Mouse (Mus musculus): ENCODE results near the gene Tnni3.
A peak's percentile ranks its signal among the peaks of the same experiment; 100 is the strongest.

The Tnni3 gene

DNA sequence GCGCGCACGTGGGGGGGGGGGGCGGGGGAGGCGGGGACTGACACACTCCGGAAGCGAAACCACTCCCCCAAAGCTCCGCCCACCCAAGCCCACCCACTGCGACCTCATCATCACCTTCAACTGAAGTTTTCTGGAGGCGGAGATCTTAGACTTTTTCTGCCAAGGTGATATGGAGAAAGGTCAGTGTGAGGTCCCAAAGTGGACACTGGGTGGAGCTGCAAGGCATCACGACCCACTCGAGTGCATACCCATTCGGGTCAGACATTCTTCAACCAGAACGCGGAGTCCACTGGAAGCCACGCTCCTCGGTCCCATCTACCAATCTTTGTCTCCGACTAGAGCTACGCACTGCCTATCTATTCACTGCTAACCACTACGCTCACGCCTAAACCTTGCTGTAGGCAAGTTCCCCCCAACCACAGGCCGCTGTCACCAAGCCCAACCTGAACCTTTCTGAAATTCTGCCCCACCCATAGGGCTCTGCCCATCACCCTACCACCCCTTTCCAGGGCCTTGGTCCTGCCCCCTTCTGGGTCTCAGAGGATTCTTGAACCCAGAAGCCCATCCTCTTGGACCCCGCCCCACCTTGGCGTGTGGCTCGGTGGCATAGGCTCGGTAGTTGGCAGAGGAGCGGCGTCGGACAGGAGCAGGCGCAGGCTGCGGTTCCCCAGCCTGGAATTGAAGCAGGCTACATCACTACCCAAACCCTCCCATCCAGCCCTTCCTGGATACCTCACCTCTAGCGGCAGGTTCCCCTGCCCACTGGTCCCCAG, 2.6 kb downstream of the Tnni3 start:
- no peak for DNase-seq (ENCODE audit: low spot score in 2 of 2)

- no peak for DNase-seq (ENCODE audit: low spot score in 2 of 2)
Observed at GRCm38 (mm10) chr7:4518487-4518886, 5.5 kb downstream of the Tnni3 start.

DNA sequence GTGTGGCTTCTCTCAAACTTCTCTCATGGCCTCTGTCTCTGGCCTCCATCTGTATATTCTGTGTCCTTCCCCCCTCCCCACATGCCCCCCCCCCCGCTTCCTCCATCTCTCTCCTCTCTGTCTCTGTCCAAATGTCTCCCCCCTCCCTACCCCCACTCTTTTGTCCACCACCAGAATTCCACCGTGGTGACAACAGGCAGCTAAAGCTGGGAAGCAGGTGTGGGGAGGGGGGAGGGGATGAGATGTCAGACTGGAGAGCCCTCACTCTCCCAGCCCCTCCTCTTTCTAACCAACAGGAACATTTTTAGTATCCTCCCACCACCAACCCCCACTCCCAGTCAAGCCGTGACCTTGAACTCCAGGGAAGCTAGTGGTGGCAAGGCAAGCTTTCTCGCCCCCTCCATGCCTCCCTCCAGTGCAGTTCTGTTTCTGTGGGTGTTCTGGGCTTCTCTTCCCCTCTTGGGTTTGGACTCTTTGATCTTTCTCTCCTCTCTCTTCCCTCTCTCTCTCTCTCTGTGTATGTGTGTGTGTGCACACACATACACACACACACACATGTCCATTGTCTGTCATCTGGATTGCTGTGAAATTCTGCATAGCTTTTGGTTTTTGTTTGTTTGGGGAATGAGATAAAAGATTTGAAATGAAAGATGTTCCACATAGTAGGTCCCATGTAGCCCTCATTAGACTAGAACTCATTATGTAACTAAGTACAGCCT, 7.5 kb downstream of the Tnni3 start, which contains the start of gene Tnnt1:
Gene Tnnt1, minus strand, starts transcription at position 51 of the 719 bp plus-strand sequence.
- DNase-seq (ENCODE audit: low spot score in 2 of 2): no peak

DNA sequence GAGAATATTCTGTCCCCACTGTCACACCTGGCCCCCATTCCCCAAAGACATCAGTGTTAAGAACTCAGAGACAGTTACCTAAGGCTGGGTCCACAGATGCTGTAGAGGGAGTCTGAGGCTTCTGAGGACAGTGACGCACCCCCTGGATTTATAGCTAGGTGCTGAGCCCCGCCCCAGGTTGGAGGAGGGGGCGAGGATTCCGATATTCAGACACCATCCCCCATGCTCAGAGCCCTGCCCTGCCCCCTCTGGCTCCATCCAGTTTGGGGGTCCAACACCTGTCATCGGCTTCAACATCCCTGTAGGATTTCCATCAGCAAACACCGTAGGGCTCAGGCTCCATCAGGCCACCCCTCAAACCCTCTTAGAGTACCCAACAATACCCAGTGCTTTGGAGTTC, 8.2 kb downstream of the Tnni3 start:
- DNase-seq (ENCODE audit: low spot score in 2 of 2): no peak

DNA sequence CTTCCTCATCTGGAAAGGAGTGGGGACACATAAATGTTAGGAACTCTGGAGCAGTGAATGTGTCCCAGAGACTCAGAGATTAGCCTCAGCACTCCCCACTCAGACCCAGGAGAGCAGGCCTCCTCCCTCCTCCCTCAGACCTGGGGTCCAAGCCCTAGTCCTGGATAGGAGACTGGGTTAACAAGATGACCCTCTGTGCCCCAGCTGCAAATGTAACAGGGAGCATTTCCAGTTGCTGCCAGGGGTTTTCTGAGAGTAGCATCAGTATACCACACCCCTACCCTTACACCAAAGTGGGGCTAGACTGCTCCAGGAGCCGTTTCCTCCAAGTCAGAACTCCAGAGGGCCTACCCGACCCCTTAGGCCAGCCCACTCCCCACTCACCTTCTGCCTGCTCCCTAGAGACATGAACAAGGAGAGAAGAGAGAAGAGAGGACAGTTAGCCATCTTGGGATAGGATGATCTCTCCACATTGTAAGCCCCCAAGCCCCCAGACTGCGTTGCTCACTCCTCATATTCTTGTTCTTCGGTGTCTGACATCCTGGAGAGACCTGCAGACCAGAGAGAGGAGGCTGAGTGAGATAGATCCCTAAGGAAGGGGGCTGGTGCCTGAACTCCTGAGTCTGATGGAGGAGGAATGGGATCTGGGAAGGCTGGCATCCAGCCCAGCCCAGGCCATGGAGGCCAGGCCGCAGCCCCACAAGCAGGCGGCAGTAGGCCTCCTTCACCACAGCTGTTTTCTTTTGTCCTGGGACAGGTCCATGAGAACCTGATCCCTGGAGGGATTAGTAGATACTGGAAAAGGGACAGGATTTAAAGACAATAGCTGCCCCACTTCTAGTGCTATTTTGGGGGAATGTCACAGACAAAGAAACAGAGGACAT, 10.0 kb downstream of the Tnni3 start:
- DNase-seq (ENCODE audit: low spot score in 2 of 2): no peak

- peak in 1 of 2 experiments; percentile 15 for DNase-seq (ENCODE audit: low spot score in 2 of 2)
Observed at GRCm38 (mm10) chr7:4513236-4513635, 10.8 kb downstream of the Tnni3 start.

- DNase-seq (ENCODE audit: low spot score in 2 of 2): no peak
Observed at GRCm38 (mm10) chr7:4511489-4512224, 12.4 kb downstream of the Tnni3 start.

DNA sequence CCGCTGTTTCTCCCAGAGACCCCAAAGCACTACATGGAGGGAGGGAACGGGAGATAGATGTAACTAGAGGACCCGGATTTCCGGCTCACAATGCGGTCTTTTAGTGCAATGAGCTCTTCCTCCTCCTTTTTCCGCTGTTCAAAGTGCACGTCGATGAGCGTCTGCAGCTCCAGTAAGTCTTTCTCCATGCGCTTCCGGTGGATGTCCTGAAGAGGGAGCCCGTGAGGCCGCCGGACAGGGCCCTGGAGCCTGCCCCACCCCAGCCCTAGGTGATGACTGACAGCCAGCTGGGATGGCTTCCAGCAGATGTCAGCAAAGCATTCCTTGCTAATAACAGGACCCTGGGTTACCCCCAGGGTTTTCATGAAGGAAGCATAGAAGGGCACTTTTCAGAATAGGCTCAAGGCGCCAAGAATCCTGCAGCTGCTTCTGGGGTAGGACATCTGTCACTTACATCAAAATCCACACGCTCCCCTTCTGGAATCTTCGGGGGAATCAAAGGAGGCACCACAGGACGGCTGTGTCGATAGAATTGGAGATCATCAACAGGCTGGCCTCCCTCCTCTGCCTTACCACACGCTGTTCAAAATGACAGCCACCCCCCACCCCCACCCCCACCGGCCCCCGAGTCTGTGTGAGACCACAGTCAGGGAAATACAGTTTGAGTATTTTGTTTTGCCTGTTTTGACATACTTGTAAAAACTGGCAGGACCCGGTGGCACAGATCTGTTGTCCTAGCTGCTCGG, 14.0 kb downstream of the Tnni3 start:
- DNase-seq (ENCODE audit: low spot score in 2 of 2): peak; percentile 66 to 71

- DNase-seq (ENCODE audit: low spot score in 2 of 2): no peak
Observed at GRCm38 (mm10) chr7:4508739-4509116, 15.3 kb downstream of the Tnni3 start.

DNA sequence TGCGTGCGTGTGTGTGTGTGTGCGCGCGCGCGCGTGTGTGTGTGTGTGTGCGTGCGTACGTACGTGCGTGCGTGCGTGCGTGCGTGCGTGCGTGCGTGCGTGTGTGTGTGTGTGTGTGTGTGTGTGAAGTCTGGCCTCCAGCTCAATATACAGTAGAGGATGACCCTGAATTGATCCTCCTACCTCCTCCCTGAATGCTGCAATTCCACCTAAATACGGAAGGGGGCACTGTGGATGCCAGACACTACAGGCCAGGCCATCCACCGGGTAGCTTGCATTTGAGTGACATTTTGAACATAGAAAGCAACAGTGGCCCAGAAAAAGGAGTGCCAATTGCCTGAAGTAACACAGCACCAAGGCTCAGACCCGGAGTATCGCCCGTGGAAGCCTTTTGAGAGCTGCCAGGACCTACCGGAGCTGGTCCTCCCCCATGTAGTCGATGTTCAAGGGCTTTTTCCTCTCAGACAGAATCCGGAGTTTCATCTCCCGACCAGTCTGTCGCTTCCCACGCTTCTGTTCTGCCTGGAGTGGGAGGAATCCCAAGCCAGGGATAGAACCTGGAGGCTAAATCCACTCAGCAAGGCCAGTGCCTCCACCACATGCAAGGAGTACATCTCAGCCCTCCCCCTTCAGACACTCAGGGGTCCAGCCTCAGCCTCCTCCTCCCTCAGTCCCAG, 15.8 kb downstream of the Tnni3 start:
- DNase-seq (ENCODE audit: low spot score in 2 of 2): no peak

GRCm38 (mm10) chr7:4507220-4507619, 16.8 kb downstream of the Tnni3 start:
- no peak for DNase-seq (ENCODE audit: low spot score in 2 of 2)

DNA sequence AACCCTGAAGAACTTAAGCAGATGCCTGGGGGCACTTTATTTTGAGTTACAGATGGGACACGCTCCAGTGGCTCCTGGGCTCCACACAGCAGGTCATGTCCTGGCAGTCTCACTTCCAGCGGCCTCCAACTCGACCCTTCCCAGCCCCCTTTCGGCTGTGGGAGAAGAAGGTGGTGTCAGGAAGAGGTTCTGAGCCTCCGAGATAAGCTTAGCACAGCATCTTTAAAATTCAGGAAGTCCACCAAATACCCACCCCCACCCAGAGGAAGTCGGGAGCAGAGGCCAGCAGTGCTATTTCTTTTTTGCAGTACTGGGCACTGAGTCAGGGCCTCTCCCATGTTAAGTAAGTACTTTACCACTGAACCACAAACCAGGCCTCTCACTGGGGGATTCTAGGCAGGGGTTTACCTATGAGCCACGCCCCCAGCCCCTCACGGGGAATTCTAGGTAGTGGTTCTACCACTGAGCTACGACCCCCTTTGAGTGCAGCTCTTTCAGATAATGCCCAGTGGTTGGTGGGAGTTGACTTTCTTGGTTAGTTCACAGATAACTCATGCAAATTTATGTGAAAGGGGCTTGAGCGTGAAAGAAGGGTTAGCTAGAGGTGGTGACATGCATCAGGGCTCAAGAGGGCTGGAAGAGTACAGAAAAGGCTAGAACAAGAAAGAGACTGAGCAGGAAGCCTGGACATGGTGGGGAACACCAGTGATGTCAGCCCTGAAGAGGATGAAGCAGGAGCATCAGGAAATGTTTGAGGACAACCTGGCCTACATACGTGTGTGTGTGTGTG, 19.2 kb downstream of the Tnni3 start:
- DNase-seq (ENCODE audit: low spot score in 2 of 2): peak; percentile 30 to 31

DNA sequence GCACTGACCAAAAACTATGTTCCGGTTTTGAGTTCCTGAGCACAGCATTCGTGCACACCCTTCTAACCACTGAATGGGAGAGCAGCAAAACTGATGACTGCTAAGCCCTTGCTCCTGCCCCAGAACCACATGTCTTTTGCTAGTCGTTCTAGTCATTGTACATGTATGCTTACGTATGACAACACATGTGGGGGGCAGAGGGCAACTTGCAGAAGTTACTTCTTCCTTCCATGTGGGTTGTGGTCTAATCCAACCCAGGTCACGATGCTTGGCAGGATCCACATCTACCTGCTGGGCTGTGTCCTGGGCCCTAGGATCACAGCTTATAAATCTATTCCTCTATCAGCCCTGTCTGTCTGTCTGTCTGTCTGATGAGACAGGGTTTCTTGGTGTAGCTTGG, 20.2 kb downstream of the Tnni3 start:
- no peak for DNase-seq (ENCODE audit: low spot score in 2 of 2)

- DNase-seq (ENCODE audit: low spot score in 2 of 2): no peak
Observed at GRCm38 (mm10) chr7:4503100-4503499, 20.9 kb downstream of the Tnni3 start.

GRCm38 (mm10) chr7:4502421-4503090, 21.5 kb downstream of the Tnni3 start:
- DNase-seq (ENCODE audit: low spot score in 2 of 2): peak; percentile 42 to 56

DNA sequence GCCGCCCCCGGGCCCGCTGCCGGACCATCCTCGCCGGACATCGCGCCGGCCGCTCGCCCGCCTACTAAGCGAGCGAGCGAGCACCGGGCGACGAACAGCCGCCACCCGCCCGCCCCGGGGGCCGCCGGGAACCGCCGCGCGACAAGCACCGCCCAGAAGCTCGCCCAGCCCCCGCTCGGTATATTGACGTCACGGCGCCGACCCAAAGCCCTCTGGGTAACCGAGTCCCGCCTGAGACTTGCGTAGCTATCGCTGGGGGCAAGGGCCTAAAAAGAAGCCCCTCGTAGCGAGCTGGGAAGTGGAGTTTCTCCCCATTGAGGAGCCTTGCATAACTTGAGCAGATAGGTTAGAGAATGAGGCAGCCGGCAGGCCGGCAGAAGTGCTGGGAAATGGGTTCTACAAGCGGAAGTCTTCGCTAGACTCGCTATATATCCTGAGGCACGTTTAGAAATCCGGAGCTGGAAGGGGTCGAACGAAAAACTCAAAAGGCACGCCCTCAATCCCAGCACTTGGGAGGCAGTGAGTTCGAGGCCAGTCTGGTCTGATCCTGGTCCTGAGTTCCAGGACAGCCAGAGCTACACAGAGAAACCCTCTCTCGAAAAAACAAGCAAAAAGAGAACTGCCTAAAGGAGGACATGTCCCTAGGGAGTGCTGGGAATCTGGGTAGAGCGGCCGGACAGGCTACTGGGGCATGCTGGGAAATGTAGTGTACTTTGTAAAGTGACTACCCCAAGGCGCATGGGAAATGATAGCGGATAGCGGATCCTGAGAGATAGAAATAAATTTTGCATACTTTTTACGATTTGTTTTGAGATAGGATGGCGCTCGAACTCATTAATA, 22.3 kb downstream of the Tnni3 start, which contains the start of gene Ppp1r12c:
Gene Ppp1r12c, minus strand, starts transcription at position 123 of the 840 bp plus-strand sequence.
- DNase-seq (ENCODE audit: low spot score in 2 of 2): peak; percentile 93 to 94

GRCm38 (mm10) chr7:4500892-4501471, 23.0 kb downstream of the Tnni3 start:
- peak; percentile 36 to 46 for DNase-seq (ENCODE audit: low spot score in 2 of 2)

All from spleen, postnatal 36 days (tissue).